Mouse (Mus musculus) layer of hippocampus, postnatal 10 days (tissue): ENCODE data around the gene Edil3. TPM values are rescaled to one million over a fixed set of nuclear protein-coding genes. Genes with fewer than 3 reads are reported as not detected.

Source experiments
- DNase-seq, 2 experiments: peaks; one replicate each; pipeline ENCODE4 v3.0.0; 2021; ENCODE audit warnings: low spot score in 2 of 2
- long read RNA-seq: library from polyadenylated mRNA; stranded (forward); transcript quantifications from one replicate; pipeline ENCODE4 v2.0.0, GENCODE M21; 2023
- total RNA-seq, 2 experiments: library from RNA; stranded (reverse); gene quantifications; 2 replicates each; pipeline ENCODE4 v1.2.3; 2021

Edil3 gene
- 10 to 100 TPM; 46.7 to 49.8 TPM for total RNA-seq
- long read RNA-seq, full-length matches to known transcripts = 20 of 35 reads
- long read RNA-seq, partial matches to known transcripts = 15 of 35 reads
- long read RNA-seq, other reads (novel, unspliced or antisense) = 0 of 35 reads

DNA sequence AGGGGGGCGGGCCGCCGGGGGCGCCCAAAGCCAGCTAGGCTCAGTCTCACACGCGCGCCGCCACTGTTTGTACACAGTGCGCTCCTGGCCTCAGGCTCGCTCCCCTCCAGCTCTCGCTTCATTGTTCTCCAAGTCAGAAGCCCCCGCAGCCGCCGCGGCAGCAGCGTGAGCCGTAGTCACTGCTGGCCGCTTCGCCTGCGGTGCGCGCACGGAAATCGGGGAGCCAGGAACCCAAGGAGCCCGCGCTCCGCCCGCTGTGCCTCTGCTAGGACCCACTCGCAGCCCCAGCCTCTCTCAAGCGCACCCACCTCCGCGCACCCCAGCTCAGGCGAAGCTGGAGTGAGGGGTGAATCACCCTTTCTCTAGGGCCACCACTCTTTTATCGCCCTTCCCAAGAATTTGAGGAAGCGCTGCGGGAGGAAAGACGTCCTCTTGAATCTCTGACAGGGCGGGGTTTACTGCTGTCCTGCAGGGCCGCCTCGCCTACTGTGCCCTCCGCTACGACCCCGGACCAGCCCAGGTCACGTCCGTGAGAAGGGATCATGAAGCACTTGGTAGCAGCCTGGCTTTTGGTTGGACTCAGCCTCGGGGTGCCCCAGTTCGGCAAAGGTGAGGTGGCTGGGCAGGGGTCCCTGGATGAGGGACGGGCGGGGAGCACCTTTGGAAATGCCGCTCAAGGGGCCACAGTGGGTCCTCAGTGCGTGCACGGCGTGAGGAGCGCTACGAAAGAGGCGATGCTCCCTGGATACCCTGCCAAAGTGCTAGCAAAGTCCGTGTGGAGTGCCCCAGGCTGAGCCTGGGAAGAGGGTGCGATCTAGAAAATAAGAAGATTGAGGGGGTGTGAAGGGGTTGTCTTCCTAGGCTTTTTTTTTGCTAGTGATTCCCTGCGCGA is at the start of gene Edil3:
TSS of gene Edil3 (plus strand) at position 33 of the 892 bp plus-strand sequence.
- DNase-seq = peak; percentile 53 to 60

DNA sequence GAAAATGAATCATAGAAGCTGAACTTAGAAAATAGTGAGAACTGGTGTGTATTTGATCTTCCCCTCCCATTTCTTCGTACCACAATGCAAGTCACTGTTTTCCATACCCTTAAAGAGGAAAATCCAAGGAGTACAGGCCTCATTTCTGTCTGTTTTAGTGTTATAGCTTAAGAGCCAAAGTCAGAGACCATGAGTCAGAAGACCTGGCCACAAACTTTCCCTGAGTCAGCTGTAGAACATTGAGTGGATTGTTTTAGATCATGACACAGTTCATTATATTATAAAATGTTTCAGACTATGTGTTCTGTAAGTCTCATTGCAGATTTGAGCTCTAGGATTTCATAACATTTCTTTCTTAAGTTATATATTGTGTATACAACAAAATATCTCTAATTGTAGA is 22.1 kb upstream of the Edil3 start:
- DNase-seq = no peak

- no peak for DNase-seq
Observed at GRCm38 (mm10) chr13:88801006-88801405, 20.3 kb upstream of the Edil3 start.

DNA sequence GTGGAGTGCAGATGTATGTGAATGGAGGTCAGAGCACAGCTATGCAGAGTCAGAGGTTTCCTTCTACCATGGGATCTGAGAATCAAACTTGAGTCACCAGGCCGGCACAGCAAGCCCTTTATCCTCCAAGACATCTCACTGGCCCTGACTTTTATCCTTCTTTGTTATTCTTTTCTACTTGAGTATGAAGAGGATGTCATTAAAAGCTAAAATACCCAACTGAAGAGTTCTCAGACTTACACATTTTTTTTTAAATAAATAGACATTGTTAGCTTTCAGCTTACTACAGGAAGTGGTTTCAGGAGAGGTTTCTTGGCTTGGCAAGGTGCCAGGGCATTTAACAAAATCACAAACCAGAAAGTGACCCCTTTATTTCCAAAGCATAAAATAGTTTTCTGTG is 15.4 kb upstream of the Edil3 start:
- no peak for DNase-seq

- no peak for DNase-seq
Observed at GRCm38 (mm10) chr13:88806269-88806668, 15.0 kb upstream of the Edil3 start.

DNA sequence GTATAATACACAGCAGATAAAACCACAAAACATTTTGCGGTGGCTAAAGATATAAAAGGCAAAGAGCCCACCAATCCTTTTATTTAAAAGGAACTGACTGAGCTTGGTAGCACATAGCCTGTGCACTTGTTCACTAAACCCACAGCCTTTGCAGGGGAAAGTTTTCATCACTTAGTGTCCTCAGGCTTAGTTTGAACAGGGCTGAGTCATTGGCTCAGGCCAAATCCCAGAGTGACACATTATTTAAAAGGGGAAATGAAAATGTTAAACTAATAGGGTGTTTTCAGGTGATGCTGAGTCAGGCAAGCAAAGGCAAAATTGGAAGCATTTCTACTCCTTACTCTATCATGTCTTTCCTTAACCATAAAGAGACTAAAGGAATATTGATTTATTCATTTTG is 11.2 kb upstream of the Edil3 start:
- no peak for DNase-seq

- DNase-seq = no peak
Observed at GRCm38 (mm10) chr13:88820686-88821308, 475 bp upstream of the Edil3 start.

- DNase-seq = peak in 1 of 2 experiments; percentile 16
Observed at GRCm38 (mm10) chr13:88822332-88822895, 1.1 kb downstream of the Edil3 start.

- peak; percentile 12 to 31 for DNase-seq
Observed at GRCm38 (mm10) chr13:88822976-88823521, 1.8 kb downstream of the Edil3 start.

DNA sequence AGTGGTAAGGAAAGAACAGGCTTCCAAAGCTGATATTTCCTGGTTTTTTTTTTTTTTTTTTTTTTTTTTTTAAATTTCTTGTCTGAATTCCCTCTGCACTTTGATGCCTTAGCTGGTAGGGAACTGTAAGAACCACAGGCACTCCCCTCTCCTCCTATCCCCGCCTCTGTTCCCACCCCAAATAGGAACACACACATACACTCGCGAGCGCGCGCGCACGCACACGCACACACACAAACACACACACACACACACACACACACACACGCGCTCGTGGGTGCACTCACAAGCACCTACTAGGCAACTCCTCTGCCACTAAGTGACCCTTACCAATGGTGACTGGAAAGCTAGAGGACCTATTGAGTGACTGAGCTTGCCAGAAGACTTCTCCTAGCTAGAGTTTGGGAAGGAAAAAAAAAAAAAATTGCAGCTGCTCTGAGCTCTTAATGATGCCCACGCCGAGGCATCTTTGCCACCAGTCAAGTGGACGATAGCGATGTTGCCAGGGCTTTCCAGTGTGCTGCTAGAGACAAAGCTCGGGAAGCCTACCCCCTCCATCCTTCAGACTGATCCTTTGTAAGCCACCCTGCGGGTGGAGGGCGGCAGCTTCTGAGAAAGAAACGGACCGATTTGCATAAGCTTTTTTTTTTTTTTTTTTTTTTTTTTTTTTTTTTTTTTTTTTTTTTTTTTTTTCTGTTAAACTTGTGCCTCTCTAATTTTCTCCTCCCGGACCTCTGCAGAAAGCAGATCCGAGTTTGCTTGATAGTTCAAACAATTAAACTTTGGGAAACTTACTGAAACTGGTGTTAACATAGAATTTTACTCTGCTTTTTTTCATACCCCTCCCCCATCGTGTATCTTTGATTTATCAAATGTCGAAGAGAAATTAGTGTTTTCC is 2.5 kb downstream of the Edil3 start:
- peak; percentile 52 to 60 for DNase-seq

DNA sequence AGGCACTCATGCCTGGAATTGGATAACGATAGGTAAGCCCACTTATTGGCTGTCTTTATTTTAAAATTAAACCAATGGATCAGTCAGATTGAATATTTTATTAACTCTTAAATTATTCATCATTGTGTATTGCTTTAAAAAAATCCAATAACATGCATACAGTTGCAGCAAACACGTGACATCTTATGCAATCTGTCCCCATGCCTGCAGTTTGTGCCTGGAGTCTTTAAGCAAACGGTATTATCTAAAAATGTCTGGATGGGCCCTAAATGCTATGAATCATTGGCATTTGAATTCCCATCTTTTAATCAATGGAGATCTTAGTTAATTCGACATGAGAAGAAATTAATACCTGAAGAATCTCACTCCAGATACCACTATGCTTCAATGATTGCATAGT is 3.2 kb downstream of the Edil3 start:
- no peak for DNase-seq

DNA sequence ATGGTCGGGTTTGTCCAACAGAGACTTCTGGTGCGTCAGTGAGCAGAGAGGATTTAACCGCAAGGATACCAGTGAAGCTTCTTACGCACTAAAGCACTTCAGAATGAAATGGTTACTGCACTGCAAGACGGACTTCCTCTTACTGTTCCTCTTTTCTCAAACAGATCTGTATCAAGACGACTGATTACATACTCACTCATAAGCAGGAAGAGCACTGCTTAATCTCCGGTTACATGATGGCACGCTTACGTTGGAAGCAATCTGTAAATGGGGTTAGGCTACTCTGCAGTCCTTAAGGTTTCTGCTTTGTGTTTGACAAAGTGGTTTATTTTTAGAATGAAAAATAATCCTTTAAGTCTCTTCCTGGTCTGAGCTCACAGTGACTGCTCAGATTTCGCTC is 7.1 kb downstream of the Edil3 start:
- DNase-seq = no peak

GRCm38 (mm10) chr13:88833732-88834131 is 12.5 kb downstream of the Edil3 start:
- no peak for DNase-seq

DNA sequence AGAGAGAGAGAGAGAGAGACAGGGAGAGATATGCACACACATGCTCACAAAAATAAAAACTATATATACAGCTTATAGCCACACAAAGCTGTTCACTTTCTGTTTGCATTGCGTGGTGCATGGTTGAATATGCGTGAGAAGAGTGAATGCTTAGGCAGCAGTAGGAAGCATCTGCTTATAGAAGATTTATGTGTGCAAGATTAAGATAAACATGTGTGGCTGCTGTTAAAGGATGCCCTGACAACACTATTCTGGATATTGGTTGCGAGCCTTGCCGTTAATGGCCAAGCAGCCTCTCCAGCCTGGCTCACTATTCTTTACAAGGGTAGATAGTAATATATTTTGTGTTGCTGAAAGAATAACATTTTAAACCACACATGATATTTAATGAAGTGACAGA is 28.5 kb downstream of the Edil3 start:
- DNase-seq = no peak

GRCm38 (mm10) chr13:88879960-88880359 is 58.7 kb downstream of the Edil3 start:
- DNase-seq = no peak

GRCm38 (mm10) chr13:88890728-88891127 is 69.5 kb downstream of the Edil3 start:
- DNase-seq = no peak

GRCm38 (mm10) chr13:88900046-88900445 is 78.8 kb downstream of the Edil3 start:
- no peak for DNase-seq

DNA sequence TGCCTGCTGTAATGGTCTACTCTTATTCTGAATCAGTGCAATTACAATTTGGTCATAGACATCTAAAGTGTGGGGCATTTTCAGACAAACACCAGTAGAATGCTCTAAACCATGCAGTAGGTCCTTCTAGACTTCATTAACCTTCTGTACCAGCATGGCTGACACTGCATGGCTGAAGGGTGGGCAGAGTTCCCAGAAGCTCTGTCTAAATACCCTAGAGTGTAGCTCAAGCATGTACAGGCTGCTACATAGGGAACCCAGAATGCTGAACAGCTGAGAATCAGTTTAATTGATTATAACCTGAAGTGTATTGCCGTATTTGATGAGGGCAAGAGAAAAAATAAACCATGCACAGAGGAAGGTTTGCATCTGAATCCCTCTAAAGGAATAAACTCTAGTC is 86.1 kb downstream of the Edil3 start:
- DNase-seq = no peak

- DNase-seq = no peak
Observed at GRCm38 (mm10) chr13:88908187-88908586, 86.9 kb downstream of the Edil3 start.

DNA sequence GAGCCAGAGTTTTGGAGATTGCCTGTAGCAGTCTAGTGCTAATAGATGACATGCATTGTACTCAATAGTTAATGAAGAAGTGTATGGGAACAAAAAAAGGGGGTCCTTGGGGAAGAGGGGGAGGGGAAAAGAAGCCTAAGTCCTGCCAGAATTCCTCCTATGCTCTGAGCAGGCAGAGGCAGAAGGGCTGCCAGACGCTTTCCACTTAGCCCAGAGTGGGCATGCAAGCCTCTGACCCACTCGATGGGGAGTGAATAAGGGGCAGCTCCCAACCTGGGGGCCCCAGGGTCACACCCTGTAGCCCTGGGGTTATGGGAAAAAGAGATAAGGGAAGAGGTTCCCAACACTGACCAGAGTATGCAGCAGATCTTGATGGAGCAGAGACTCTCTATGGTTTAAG is 95.2 kb downstream of the Edil3 start:
- DNase-seq = no peak

DNA sequence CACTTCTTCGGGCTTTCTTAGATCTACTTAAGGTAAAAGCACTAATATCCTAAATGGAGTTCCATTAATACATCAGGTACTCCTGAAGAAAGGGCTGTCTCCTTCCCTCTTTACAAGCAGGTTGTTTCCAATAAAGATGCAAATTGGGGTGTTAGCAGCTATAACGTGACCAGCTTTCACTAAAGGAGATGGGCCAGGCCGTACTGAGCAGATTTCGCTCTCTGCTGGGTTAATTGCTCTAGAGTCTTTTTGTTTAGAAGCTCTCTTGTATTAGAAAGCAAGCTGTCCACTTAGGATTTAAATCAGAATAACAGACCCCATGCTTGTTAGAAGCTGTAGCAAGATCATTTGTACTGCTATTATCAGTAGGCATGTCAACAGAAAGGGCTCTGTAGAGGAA is 108.4 kb downstream of the Edil3 start:
- DNase-seq = no peak
